Mouse (Mus musculus) lung, adult 18-20 months (tissue): ENCODE measurements at regions not wholly inside any gene's neighbourhood (a gene's known extent, or its start where the extent isn't known, plus 50 kb on each side); places are given as distances from the start of the nearest gene placed in this dataset.
A peak's percentile ranks its signal among the peaks of the same experiment; 100 is the strongest.

Experiments used
- DNase-seq, 2 experiments: peaks; one replicate each; pipeline ENCODE4 v3.0.0; 2022; ENCODE audit warnings: mixed read lengths in 2 of 2

DNA sequence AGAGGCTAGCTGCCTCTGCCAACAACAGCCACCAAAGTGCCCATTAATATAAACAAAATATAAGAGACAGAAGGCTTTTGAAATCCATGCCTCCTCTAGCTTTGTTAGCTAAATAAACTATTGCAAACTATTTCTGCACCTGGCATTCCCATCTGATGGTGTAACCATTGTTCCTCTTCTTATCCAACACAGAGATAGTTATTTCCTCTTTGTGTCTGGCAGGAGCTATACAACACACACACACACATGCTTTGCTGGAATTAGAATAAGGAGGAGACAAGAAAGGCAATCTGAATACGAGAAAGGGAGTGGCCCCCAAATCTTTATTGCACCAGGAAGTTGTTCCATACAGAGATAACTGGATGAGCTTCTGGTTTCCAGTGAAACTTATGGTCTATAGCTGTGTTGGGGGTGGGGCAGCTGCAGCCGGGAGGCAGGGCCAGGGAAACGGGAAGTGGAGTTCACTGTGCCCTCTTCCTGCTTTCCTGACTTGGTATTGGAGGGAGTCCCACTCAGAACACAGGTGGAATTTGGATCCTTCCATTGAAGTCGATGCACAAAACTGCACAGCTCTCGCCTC, 64.0 kb upstream of the Zdhhc17 start:
- DNase-seq, result peak; percentile 18 to 24

DNA sequence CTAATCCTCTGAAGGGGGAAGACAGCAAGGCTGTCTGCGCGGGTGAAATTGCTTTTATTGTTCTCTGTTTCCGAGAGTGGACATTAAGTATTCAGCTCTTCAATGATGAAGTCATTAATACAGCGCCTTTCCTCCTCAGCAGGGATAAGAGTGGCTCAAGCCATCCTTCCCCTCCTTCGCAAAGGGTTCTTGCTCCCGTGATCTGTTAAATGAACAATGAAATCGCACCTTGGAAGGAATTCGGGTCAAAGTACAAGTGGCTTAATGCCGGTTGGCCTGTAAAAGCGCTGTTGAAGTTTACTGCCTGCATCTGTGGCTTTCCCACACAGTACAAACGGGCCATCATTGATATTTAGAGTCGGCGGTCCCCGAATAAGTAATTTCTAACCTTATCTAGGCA, 63.3 kb upstream of the Zdhhc17 start:
- no peak for DNase-seq

DNA sequence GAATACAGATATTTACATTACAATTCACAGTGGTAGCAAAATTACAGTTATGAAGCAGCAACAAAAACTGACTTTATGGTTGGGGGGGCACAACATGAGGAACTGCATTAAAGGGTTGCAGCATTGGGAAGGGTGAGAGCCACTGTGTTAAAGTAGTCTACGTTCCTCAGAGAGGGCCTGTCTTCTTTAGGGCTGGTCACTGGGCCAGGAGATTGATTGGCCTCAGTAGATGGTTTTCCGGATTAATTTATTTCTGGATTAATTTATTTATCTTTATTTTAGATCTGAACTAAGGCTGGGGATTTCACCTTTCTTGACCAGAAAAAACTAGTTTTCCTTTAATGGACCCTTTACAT, 62.6 kb upstream of the Zdhhc17 start:
- DNase-seq, result no peak

DNA sequence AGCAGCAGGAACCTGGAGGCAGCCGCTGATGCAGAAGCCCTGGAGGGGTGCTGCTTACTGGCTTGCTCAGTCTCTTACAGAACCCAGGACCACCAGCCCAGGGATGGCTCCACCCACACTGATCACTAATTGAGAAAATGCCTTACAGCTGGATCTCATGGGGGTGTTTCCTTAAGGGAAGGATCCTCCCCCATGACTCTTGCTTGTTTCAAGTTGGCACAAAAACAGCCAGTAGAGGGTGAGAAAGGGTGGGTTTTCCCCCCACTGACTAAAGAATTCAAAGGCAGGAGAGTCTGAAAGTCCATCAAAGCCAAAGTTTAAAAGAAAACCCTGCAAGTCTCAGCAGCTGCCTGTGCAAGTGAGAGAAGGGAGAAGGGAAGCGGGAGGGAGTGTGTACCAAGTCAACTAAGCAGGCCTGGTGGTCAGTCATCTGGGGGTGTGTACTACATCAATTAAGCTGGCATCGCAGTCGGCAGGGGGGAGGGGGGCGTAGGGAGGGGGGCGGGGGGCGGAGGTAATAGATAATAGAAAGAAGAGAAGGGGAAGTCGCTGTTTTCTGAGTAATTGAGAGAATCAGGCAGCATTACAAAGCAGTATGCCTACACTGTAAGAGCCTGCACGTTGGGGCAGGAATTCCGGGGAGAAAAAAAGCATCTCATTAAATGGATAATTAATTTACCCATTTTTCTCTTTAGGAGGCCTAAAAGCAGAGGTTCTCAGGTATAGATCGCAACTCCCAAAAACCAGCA, 62.0 kb upstream of the Zdhhc17 start:
- DNase-seq, result no peak

DNA sequence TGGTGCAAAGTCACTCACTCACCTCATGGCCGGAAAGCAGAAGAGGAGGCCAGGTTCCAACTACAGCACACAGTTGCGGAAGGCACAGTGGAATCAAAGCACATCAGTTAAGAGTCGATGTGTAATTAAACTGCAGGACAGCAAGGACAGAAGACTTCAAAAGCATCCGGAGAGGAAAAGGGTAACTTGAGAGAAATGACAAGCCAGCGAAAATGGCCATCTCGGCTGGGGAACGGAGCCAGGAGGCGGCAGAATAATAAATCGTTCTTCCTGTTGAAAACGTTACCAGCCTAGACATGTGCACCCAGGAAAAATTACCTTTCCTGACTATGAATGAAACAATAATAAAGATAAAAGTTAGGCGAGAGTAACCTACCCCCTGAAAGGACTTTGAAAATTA, 56.2 kb upstream of the Zdhhc17 start:
- no peak for DNase-seq

DNA sequence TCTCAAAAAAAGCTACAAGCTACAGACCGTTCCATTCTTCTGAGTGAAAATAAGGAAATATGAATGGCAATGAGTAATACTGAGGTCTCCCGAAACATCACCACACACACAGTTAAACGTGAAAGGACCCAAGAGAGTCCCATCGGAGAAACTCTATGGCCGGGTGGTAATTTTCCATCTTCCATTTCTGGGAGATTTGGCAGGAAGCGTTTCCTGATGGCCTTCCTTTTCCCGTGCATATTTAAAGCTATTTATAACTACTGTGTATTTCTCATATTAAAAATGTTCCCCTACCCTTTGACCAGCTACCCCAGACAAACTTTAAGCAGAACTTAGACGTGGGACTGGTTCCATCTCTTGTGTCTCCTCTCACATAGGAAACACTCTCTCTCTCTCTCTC, 50.7 kb upstream of the Zdhhc17 start:
- DNase-seq, result no peak
